Mouse (Mus musculus) adrenal gland (tissue): ENCODE results near the gene Lmnb2.

Experiments used
- intact Hi-C: fragments of 180-260 bp; cut with DNase I; formaldehyde crosslinking; loops from one replicate; pipeline ENCODE4 v1.15.1; 2025

Gene Lmnb2

DNA sequence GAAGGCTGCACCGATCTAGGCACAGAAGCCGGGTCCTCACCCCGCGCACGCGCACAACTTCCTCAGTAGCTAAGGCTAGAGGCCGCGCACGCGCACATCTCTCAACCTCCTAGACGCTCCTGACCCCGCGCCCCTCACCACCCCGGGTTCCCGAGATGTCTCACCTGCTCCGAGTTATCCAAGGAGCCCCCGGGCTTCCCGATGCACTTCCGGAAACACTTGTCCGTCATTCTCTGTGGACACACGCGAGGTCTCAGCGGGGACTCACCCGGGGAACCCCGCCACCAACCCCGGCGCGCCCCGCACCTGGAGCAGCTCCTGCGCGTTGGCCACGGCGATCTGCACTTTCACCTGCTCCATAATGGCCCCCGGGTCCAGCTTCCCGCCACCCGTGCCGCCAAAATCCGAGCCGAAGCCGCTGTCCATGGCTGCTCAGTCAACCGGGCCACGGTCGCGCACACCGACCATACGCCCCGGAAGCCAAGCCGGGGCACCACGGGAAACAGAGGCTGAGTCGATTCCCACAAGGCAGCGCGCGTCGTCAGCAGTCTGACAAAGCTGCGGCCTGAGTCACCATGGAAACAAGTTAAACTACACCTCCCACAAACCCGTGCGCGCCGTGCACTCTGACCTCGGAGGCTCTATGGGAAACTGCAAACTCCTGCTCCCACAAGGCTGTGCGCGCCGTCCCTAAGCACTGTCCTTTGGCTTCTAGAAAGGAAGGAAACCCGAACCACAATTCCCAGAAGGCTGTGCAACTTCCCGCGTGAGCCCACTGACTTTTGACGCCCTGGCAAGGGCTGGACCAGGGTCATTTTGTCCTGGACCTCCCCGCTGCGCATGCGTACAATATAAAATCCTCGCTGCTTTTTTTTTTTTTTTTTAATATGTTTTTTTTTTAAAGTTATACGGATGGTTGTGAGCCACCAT is 17.5 kb downstream of the Lmnb2 start, which contains the start of gene Timm13:
Gene Timm13, minus strand, starts transcription at position 652 of the 930 bp plus-strand sequence.
- intact Hi-C loops = no loop called here

DNA sequence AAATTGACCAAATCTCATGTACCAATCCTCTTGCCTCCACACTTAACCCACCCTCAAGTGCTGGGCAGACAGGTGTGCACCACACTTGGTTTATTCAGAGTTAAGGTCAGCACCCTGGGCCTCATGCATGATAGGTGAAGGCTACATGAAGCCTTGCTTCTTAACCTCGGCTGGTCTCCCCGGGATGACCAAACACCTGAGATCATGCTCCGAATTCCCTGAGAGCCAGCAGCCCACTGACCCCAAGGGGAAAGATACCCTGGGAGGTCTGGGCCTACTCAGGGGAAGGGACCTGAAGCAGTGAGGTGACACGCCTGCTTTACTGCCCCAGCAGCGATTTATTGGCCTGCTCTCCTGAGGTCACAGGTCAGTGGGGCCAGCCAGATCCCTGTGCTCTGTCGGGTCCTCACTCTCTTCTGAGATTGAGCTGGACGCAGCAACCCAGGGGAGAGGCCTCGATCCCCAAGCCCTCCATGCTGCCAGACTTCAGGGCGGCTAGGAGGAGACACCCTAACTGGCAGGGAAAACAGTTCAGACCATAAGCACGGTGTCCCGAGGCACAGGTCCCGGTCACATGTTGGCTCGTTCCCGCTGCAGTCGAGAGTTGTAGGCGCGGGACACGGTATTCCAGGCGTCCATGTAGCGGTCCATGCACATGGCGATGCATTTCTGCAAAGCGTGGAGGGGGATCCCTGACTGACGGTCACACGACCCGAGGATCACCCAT is 18.3 kb downstream of the Lmnb2 start:
- intact Hi-C loops = no loop called here

DNA sequence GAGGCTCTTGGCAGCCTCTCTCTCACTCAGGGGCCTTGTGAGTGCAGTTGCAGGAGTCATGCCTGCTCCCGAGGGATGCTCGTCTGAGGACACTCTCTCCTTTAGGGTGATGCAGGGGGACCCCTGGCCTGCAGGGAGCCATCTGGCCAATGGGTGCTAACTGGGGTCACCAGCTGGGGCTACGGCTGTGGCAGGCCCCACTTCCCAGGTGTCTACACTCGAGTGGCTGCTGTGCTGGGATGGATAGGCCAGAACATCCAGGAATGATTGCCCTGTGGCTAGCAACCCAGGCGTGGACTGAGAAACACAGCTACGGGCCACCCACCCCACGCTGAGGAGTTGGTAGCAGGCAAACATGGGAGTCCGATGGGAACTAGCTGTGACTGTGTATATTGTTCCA is 19.0 kb downstream of the Lmnb2 start:
- intact Hi-C loops = no loop called here

DNA sequence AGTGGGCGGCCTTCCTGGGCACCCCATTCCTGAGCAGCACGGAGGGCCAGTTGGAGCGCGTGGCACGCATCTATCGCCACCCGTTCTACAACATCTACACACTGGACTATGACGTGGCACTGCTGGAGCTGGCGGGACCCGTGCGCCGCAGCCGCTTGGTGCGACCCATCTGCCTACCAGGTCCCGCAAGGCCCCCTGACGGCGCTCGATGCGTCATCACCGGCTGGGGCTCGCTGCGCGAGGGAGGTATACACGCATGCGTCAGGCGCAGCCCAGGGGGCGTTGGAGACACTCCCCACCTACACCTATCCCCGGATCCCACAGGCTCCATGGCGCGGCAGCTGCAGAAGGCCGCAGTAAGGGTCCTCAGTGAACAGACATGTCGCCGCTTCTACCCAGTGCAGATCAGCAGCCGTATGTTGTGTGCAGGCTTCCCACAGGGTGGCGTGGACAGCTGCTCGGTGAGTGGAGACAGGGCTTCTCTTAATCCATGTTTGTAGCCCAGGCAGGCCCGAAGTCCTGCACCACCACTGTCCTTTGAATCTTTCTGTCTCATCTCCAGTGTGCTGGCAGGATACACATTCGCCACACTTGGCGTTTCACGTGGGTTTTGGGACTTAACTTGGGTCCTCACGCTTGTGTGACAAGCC is 20.1 kb downstream of the Lmnb2 start:
- intact Hi-C loops = no loop called here

GRCm38 (mm10) chr10:80896581-80897485 is 21.2 kb downstream of the Lmnb2 start:
- intact Hi-C loops = no loop called here

GRCm38 (mm10) chr10:80895697-80896096 is 22.3 kb downstream of the Lmnb2 start:
- intact Hi-C loops = no loop called here

GRCm38 (mm10) chr10:80895100-80895499 is 22.9 kb downstream of the Lmnb2 start:
- intact Hi-C loops = no loop called here

GRCm38 (mm10) chr10:80887181-80887580 is 30.9 kb downstream of the Lmnb2 start:
- intact Hi-C loops = no loop called here

DNA sequence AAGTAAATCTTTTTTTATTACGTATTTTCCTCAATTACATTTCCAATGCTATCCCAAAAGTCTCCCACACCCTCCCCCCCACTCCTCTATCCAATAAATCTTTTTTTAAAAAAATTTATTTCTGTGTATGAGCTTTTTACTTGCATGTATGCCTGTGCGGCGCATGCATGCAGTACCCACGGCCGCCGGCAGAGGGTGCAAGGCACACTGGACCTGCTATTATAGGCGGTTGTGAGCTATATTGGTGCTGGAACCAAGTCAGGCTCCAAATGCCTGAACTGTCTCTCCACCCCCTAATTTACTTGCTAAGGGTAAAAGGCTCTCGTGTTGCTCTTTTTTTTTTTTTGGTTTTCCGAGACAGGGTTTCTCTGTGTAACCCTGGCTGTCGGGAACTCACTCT is 36.7 kb downstream of the Lmnb2 start:
- intact Hi-C loops = loop anchor here (2.0 kb wide), 1 partner anchor 58 kb away; no protein-coding TSS in a partner anchor

- intact Hi-C loops = loop anchor here (2.0 kb wide), 1 partner anchor 58 kb away; no protein-coding TSS in a partner anchor
Observed at GRCm38 (mm10) chr10:80880901-80881300, 37.1 kb downstream of the Lmnb2 start.

- intact Hi-C loops = loop anchor here (2.0 kb wide), 1 partner anchor 57 kb away; no protein-coding TSS in a partner anchor
Observed at GRCm38 (mm10) chr10:80880131-80880641, 37.9 kb downstream of the Lmnb2 start.

DNA sequence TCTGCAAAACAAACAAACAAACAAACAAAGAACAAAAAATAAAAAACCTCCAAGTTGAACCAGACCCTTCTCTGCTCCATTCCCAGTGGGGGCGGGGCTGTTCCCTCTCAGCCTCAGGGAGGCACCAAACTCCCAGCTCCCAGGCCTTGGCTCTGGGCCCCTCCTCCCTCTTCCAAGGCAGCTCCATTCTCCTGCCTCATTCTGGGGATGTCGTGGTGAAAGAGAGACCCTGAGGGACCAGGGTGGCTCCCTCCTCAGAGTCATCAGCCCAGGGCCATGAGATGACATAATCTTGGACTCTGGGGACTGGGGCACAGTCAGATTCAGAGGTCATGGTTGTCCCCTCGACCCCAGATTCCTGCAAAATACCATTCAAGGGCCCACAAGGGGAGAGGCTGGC is 41.5 kb downstream of the Lmnb2 start:
- intact Hi-C loops = no loop called here

GRCm38 (mm10) chr10:80876028-80876427 is 42.0 kb downstream of the Lmnb2 start:
- intact Hi-C loops = no loop called here

DNA sequence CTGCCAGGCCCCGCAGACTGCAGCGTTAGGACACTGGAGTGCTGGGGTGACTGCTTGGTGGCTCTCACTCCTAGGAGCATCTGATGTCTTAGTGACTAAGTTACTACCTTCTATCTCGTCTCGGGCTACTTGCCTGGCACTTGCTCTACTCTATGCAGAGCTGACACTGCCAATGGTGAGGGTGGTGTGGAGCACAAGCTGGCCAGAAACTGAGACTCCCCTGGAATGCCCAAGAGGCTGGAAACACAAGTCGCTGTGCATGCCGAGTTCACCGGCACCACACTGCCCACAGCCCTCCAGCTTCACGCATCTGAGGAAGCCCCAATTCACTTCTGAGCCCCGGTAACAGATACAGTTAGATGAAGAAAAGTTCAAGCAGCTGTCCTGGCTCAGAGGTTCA is 44.0 kb downstream of the Lmnb2 start:
- intact Hi-C loops = no loop called here

GRCm38 (mm10) chr10:80871581-80871980 is 46.5 kb downstream of the Lmnb2 start, which contains the start of gene Tmprss9:
Gene Tmprss9, plus strand, starts transcription at chr10:80871848.
- intact Hi-C loops = no loop called here

GRCm38 (mm10) chr10:80870993-80871392 is 47.1 kb downstream of the Lmnb2 start:
- intact Hi-C loops = no loop called here

- intact Hi-C loops = no loop called here
Observed at GRCm38 (mm10) chr10:80864446-80864845, 53.6 kb downstream of the Lmnb2 start.

- intact Hi-C loops = no loop called here
Observed at GRCm38 (mm10) chr10:80862305-80862704, 55.7 kb downstream of the Lmnb2 start.

- intact Hi-C loops = no loop called here
Observed at GRCm38 (mm10) chr10:80858350-80858935, 59.6 kb downstream of the Lmnb2 start.

DNA sequence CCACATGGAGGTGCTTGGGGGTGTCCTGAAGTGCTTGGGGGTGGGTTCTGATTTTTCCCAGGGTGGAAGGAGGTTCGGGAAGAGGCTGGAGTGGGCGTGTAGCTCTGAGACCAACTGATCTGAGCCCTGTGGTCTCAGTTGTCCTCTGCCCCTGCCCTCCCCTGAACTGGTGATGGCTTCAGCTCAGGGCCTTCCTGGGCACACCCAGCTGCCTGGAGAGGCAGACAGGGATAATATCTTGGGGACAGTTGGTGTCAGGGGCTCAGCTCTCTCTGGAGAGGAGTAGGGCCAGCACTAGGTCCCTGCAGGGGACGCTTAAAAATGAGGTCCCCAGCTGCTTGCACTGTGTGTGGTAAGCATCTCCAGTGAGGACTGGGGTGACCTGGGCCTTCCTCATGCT is 60.2 kb downstream of the Lmnb2 start:
- intact Hi-C loops = no loop called here
